Mouse (Mus musculus) heart, embryonic 10.5 days (tissue): ENCODE data around the gene Uimc1. TPM values are rescaled to one million over a fixed set of nuclear protein-coding genes. Genes with fewer than 3 reads are reported as not detected.

Experiments
- DNase-seq: peaks from one replicate; pipeline ENCODE4 v3.0.0-alpha.2; 2017; ENCODE audit warnings: low spot score
- H3K27ac ChIP-seq: fragments of 300-500 bp; sonication (generic); 2 replicates; pipeline ENCODE4 v1.5.1; 2016; ENCODE audit warnings: mild to moderate bottlenecking
- H3K27me3 ChIP-seq: fragments of 300-500 bp; sonication (generic); 2 replicates; pipeline ENCODE4 v1.6.1; 2016; ENCODE audit warnings: mild to moderate bottlenecking; ENCODE audit not compliant: poor library complexity, insufficient read depth, severe bottlenecking
- H3K36me3 ChIP-seq: fragments of 300-500 bp; sonication (generic); 2 replicates; pipeline ENCODE4 v1.6.1; 2016; ENCODE audit warnings: mild to moderate bottlenecking, moderate library complexity
- H3K4me1 ChIP-seq: fragments of 300-500 bp; sonication (generic); 2 replicates; pipeline ENCODE4 v1.6.1; 2016; ENCODE audit warnings: mild to moderate bottlenecking
- H3K4me3 ChIP-seq: fragments of 300-500 bp; sonication (generic); 2 replicates; pipeline ENCODE4 v1.5.1; 2016; ENCODE audit warnings: mild to moderate bottlenecking, moderate library complexity
- H3K9me3 ChIP-seq: fragments of 300-500 bp; sonication (generic); 2 replicates; pipeline ENCODE4 v1.6.1; 2016; ENCODE audit warnings: mild to moderate bottlenecking, moderate library complexity
- WGBS: fragments of 180-500 bp; shearing (Covaris S2); methylation state at CpG from one replicate; pipeline ENCODE4 v1.1.7; 2016; 5-methylcytosine and 5-hydroxymethylcytosine counted together
- polyA plus RNA-seq: library from polyadenylated mRNA; unstranded; fragments of >200 nt; fragmentation: Nextera tagmentation; extraction: Ambion mirVana; gene quantifications from 2 replicates; pipeline ENCODE4 v1.2.1, GENCODE M21; 2016

Gene Uimc1
- 16.1 and 18.9 TPM in 2 replicates for polyA plus RNA-seq

DNA sequence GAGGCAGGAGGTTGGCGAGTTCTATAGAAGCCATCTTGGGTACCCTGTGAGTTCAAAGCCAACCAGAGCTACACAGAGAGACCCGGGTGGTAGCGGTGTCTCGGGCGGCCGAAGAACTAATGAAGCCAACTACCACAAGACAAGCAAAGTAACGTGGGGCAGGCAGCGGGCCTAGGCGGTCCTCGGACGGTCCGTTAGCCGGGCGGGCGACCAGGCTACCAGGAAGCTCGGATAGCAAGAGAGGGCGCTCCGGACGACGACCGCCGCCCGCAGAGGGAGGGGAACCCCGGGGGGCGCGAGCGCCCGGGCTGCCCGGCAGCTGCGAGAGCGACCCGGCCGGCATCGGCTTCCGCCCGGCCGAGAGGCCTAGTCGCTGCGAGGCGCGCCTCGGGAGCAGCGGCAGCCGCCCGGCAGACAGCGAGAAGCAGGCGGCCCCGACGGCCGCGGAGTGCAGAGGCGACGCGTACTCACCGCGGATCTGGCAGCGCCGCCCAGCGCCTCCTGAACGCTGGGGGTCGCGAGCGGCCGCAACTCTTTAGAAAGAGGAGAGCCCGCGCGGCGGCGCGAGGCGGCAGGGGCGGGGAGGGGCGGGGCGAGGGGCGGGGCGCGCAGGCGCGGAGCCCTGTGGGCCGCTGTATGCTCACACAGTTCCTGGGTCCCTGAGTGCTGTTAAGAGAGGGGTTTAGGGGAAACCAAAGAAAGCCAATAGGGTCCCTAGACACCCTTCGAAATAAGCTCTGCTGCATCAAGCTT is at the start of gene Uimc1:
TSS of gene Uimc1 (minus strand) at position 575 of the 753 bp plus-strand sequence.
- peak within 1 kb of the TSS; percentile 92 for H3K4me3 ChIP-seq
- no peaks in the 10 kb centered on the region for H3K36me3 ChIP-seq
- no peaks in the 10 kb centered on the region for H3K9me3 ChIP-seq
- WGBS, result under 1% methylated on average over 77 of the region's 81 CpGs
- peaks cover 10% of the 10 kb centered on the region; the same call in 1 of the 2 replicates for H3K4me1 ChIP-seq
- no peaks in the 10 kb centered on the region for H3K27me3 ChIP-seq
- DNase-seq, result peak; percentile 94
- peak within 1 kb of the TSS; percentile 97 for H3K27ac ChIP-seq

- H3K36me3 ChIP-seq, result no peaks in the 10 kb centered on the region
- 69% methylated on average over 2 of the region's 2 CpGs for WGBS
- no peak overlapping the region for H3K4me3 ChIP-seq
- H3K4me1 ChIP-seq, result peaks cover 6% of the 10 kb centered on the region; the same call in 1 of the 2 replicates
- no peak for DNase-seq
- H3K27ac ChIP-seq, result no peak overlapping the region
- no peaks in the 10 kb centered on the region for H3K9me3 ChIP-seq
- H3K27me3 ChIP-seq, result no peaks in the 10 kb centered on the region
Measured at GRCm38 (mm10) chr13:55140271-55140670, 40.2 kb upstream of the Uimc1 start.

DNA sequence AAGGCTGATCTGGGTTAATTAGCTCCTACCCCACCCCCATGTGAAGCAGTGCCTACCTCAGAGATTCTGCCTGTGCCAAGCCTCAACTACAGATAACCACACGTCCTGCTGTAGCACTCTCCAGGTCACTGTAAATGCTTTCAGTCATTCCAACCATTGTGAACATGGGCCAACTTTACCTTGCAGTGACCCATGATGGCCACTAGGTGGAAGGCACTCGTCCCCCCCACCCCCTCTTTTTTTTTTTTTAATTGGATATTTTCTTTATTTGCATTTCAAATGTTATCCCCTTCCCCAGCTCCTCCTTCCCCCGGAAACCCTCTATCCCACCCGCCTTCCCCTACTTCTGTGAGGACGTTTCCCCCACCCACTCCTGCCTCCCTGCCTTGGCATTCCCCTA is 35.3 kb upstream of the Uimc1 start:
- no peak for DNase-seq
- Histone ChIP-seq H3K27me3 (no peaks in the 10 kb centered on the region), H3K9me3 (no peaks in the 10 kb centered on the region), H3K36me3 (peaks cover 39% of the 10 kb centered on the region), H3K4me1 (peaks cover 6% of the 10 kb centered on the region; the same call in 1 of the 2 replicates), H3K27ac (no peak overlapping the region), H3K4me3 (no peak overlapping the region)
- under 1% methylated on average over 5 of the region's 5 CpGs for WGBS

DNA sequence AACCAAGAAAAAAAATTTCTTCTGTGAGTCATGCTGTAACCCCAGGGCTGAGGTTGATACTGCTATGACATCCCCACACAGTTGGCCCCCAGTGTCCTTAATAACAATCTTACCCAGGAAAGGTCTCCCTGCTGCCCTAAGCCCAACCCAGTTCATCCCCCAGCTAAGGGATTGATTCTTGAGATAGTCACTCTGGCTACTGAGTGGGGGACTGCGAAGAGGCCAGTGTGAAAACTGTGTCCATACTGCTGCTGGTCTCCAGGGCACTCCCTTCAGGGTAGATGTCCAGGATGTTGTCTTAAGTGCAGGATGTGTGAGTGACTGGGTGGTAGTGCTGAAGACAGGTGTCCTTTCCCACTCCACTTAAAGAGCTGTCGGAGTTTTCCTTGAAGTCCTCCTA is 33.3 kb upstream of the Uimc1 start, which contains the start of gene Gm17617:
TSS of gene Gm17617 (minus strand) at position 101 of the 400 bp plus-strand sequence.
- H3K4me3 ChIP-seq, result no peak within 1 kb of the TSS
- no peaks in the 10 kb centered on the region for H3K9me3 ChIP-seq
- H3K27ac ChIP-seq, result no peak within 1 kb of the TSS
- peaks cover 55% of the 10 kb centered on the region for H3K36me3 ChIP-seq
- peaks cover 6% of the 10 kb centered on the region; the same call in 1 of the 2 replicates for H3K4me1 ChIP-seq
- DNase-seq, result no peak
- no peaks in the 10 kb centered on the region for H3K27me3 ChIP-seq
- 96% methylated on average over 2 of the region's 2 CpGs for WGBS

GRCm38 (mm10) chr13:55124903-55125302 is 24.8 kb upstream of the Uimc1 start:
- Histone ChIP-seq H3K4me3 (no peak overlapping the region), H3K36me3 (peaks cover 72% of the 10 kb centered on the region), H3K27ac (no peak overlapping the region), H3K4me1 (no peaks in the 10 kb centered on the region), H3K27me3 (no peaks in the 10 kb centered on the region), H3K9me3 (no peaks in the 10 kb centered on the region)
- no peak for DNase-seq
- 87% methylated on average over 6 of the region's 6 CpGs for WGBS

- 68% methylated on average over 6 of the region's 6 CpGs for WGBS
- Histone ChIP-seq H3K27me3 (no peaks in the 10 kb centered on the region), H3K9me3 (no peaks in the 10 kb centered on the region), H3K36me3 (peaks cover 71% of the 10 kb centered on the region), H3K27ac (no peak overlapping the region), H3K4me3 (no peak overlapping the region), H3K4me1 (no peaks in the 10 kb centered on the region)
- no peak for DNase-seq
Measured at GRCm38 (mm10) chr13:55114375-55114774, 14.3 kb upstream of the Uimc1 start.

DNA sequence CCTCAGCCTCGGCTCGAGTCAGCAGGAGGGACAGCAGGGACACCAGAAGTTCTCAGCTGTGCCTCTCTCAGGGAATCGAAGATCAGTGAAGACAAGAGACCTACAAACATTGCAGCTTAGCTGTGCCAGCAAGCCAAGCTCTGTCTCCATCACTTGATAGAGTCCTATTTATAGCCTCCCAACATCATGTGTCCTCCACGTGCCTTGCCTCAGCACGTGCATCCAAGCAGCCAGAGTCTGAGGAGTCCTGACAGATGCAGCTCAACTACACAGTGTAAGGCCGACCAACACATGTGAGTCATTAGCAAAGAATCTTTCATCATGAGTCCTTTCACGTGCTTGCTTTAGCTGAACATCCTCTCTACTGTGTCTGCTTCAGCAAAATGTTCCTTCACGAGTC is 7.6 kb upstream of the Uimc1 start:
- Histone ChIP-seq H3K4me1 (peaks cover 23% of the 10 kb centered on the region), H3K4me3 (no peak overlapping the region)
- 48% methylated on average over 8 of the region's 8 CpGs for WGBS

DNA sequence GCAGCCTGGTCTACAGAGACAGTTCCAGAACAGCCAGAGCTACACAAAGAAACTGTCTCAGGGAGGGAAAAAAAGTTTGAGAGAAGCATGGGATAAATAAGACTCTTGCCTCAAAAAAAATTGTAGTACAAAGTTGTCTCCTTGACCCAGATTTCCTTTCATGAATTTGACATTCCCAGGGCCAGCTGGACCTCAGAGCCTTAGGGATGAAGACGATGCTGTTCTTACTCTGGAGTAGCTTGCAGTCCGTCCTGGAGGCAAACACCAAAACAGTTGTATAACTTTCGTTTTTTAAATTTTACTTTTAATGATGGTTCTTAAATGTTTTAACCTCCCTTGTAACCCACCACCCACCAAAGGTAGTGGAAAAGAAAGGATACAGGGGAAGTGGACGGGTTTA is 7.0 kb upstream of the Uimc1 start:
- peak overlapping the region; percentile 42; the same call in 1 of the 2 replicates for H3K27ac ChIP-seq
- H3K27me3 ChIP-seq, result no peaks in the 10 kb centered on the region
- peaks cover 23% of the 10 kb centered on the region for H3K4me1 ChIP-seq
- DNase-seq, result no peak
- WGBS, result 80% methylated on average over 4 of the region's 4 CpGs
- H3K36me3 ChIP-seq, result peaks cover 18% of the 10 kb centered on the region
- H3K9me3 ChIP-seq, result no peaks in the 10 kb centered on the region
- no peak overlapping the region for H3K4me3 ChIP-seq

More for the DNA sequence above, 7.6 kb upstream of the Uimc1 start:
- Histone ChIP-seq H3K36me3 (peaks cover 20% of the 10 kb centered on the region), H3K27ac (peak overlapping the region; percentile 42; the same call in 1 of the 2 replicates), H3K27me3 (no peaks in the 10 kb centered on the region), H3K9me3 (no peaks in the 10 kb centered on the region)
- peak; percentile 77 for DNase-seq

DNA sequence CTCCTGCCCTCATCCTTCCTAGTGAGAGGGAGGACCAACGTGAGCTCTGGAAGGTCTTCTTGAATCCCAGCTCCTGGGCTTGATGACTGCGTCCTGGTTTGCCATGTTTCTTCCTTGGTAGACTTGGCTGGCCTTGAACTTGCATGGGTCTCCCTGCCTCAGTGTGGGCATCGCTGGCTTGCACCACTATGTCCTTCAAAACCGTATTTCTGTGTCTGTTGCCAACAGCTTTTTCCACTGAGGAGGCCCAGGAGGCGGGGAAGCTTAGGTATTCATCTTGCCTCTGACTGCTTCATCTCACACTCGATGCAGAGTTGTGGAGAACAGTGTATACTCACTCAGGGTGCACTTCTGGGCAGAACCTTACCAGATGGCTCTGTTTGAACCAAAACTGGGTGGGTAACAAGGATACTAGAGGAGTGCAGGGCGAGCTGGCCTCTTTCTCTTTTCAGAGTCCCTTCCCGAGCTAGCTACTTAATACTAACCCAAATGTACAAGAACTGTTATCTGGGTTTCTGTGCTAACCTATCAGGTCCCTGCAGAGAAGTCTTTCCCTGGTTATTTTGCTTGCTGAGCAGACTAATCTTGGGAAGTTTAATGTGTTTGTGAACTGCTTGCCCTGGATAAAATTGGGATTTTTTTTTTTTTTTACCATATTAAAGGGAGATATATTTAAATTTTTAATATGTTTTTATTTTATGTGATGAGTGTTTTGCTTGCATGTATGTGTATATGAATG is 6.0 kb upstream of the Uimc1 start:
- H3K27me3 ChIP-seq, result no peaks in the 10 kb centered on the region
- H3K9me3 ChIP-seq, result no peaks in the 10 kb centered on the region
- no peak for DNase-seq
- peaks cover 16% of the 10 kb centered on the region for H3K36me3 ChIP-seq
- 20% methylated on average over 8 of the region's 8 CpGs for WGBS
- H3K27ac ChIP-seq, result peak overlapping the region; percentile 93
- H3K4me3 ChIP-seq, result peak overlapping the region; percentile 77
- H3K4me1 ChIP-seq, result peaks cover 23% of the 10 kb centered on the region

DNA sequence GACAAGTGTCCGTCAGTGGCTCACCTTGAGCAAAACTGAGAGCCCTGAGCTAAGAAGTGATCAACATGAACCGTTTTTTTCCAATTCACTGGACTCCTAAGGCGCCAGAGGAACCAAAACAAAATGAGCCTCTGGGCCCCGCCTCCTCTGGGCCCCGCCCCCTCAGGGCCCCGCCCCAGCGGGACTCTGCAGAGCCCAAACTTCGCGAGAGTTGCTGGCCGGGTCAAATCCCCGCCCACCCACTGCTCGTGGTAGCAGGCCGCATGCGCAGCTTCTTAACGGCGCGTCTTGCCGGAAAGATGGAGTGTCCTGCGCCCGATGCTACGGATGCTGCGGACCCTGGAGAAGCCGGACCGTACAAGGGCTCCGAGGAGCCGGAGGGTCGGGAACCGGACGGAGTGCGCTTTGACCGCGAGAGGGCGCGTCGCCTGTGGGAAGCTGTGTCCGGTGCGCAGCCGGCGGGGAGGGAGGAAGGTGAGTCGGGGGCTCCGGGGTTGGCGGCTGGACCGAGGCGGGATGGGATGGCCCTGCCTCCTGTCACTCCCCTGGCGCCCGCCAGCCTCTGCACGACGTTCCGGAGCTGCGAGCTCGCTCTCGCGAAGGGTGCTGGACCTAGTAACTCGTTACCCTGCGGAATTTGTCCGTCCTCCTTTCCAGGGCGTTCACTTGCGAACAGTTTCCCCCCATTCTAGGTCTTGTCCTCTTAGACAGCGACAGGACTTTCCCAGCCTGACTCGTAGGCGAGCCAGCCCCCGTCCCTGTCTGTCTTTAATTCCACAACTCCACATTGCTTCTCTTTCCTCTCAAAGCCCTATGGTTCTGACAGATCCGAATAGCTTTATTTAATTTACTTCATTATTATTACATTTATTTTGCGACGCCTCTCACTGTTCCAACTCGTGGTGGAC is 5.2 kb upstream of the Uimc1 start, which contains the start of gene Zfp346:
TSS of gene Zfp346 (plus strand) at position 267 of the 908 bp plus-strand sequence.
- Histone ChIP-seq H3K4me3 (peak within 1 kb of the TSS; percentile 77), H3K27me3 (no peaks in the 10 kb centered on the region), H3K27ac (peak within 1 kb of the TSS; percentile 93), H3K9me3 (no peaks in the 10 kb centered on the region), H3K4me1 (peaks cover 23% of the 10 kb centered on the region), H3K36me3 (peaks cover 16% of the 10 kb centered on the region)
- peak; percentile 98 for DNase-seq
- 1% methylated on average over 66 of the region's 66 CpGs for WGBS

- H3K9me3 ChIP-seq, result no peaks in the 10 kb centered on the region
Measured at GRCm38 (mm10) chr13:55103351-55103750, 3.3 kb upstream of the Uimc1 start.

DNA sequence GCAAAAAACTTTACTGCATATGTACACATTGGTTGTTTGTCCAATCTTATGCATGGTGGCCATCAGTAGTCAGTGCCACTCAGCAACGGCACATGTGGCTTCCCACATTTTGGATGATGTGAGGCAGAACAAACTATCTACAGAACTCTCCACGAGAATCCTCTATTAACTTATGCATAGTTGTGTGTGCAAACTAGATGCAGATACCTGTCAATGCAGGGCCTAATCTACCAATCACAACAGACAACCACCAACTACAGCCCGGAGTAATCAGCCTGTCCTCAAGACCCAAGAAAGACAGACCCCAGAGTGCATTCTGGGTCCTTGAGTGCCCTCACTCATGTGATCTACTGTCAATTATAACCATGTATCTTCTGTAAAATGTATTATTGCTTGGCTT is 2.3 kb upstream of the Uimc1 start:
- WGBS, result 90% methylated on average over 3 of the region's 3 CpGs
- no peaks in the 10 kb centered on the region for H3K27me3 ChIP-seq

More at GRCm38 (mm10) chr13:55103351-55103750, 3.3 kb upstream of the Uimc1 start:
- Histone ChIP-seq H3K27me3 (no peaks in the 10 kb centered on the region), H3K4me3 (no peak overlapping the region), H3K36me3 (peaks cover 7% of the 10 kb centered on the region), H3K27ac (no peak overlapping the region), H3K4me1 (peaks cover 33% of the 10 kb centered on the region)
- DNase-seq, result no peak
- WGBS, result 62% methylated on average over 2 of the region's 2 CpGs

More for the DNA sequence above, 2.3 kb upstream of the Uimc1 start:
- peaks cover 26% of the 10 kb centered on the region for H3K4me1 ChIP-seq
- H3K4me3 ChIP-seq, result no peak overlapping the region
- no peak for DNase-seq
- H3K27ac ChIP-seq, result no peak overlapping the region
- no peaks in the 10 kb centered on the region for H3K36me3 ChIP-seq
- no peaks in the 10 kb centered on the region for H3K9me3 ChIP-seq
